Mouse (Mus musculus) urinary bladder, adult 2 months (tissue): ENCODE measurements around the gene Trim47. TPM values are rescaled to one million over a fixed set of nuclear protein-coding genes. Genes with fewer than 3 reads are reported as not detected.
"Not testable (repeated sequence)": the region's sequence is repeated elsewhere in the genome, so short reads cannot be mapped to it uniquely, and the experiment has no call there.

Experiments used
- DNase-seq: peaks from one replicate; pipeline ENCODE4 v3.0.0; 2022; ENCODE audit warnings: low spot score
- polyA plus RNA-seq: library from polyadenylated mRNA; depleted of rRNA; stranded (reverse); fragments of >200 nt; gene quantifications from 2 replicates; pipeline ENCODE4 v1.2.3, GENCODE M21; 2012

The Trim47 gene
- polyA plus RNA-seq, 1 experiment: 33.1 TPM

- DNase-seq: no peak
These were observed 11.1 kb upstream of the Trim47 start for GRCm38 (mm10) chr11:116138096-116138467.

GRCm38 (mm10) chr11:116134171-116134570 is 7.2 kb upstream of the Trim47 start:
- DNase-seq: no peak

- DNase-seq: no peak
These were observed 6.5 kb upstream of the Trim47 start for GRCm38 (mm10) chr11:116133497-116133896.

- no peak for DNase-seq
These were observed 5.6 kb upstream of the Trim47 start for GRCm38 (mm10) chr11:116132366-116133333.

- DNase-seq: no peak
These were observed 4.5 kb upstream of the Trim47 start for GRCm38 (mm10) chr11:116131349-116132170.

GRCm38 (mm10) chr11:116130488-116131205 is 3.6 kb upstream of the Trim47 start, which contains the start of gene Trim65:
Trim65 (minus strand) TSS chr11:116131128.
- peak; percentile 82 for DNase-seq

- no peak for DNase-seq
These were observed 3.0 kb upstream of the Trim47 start for GRCm38 (mm10) chr11:116129993-116130487.

GRCm38 (mm10) chr11:116129091-116129790 is 2.2 kb upstream of the Trim47 start:
- DNase-seq: no peak

GRCm38 (mm10) chr11:116127986-116128385 is 976 bp upstream of the Trim47 start:
- no peak for DNase-seq

GRCm38 (mm10) chr11:116126261-116126660 is 749 bp downstream of the Trim47 start:
- DNase-seq: no peak

GRCm38 (mm10) chr11:116121731-116122245 is 5.2 kb downstream of the Trim47 start:
- not testable (repeated sequence) for DNase-seq

- DNase-seq: no peak
These were observed 9.2 kb downstream of the Trim47 start for GRCm38 (mm10) chr11:116117819-116118218.

- DNase-seq: no peak
These were observed 9.8 kb downstream of the Trim47 start for GRCm38 (mm10) chr11:116117241-116117640.

GRCm38 (mm10) chr11:116111611-116112203 is 15.3 kb downstream of the Trim47 start:
- no peak for DNase-seq

GRCm38 (mm10) chr11:116111067-116111466 is 15.9 kb downstream of the Trim47 start:
- no peak for DNase-seq

GRCm38 (mm10) chr11:116110540-116110939 is 16.5 kb downstream of the Trim47 start:
- DNase-seq: no peak

- DNase-seq: peak; percentile 74
These were observed 16.9 kb downstream of the Trim47 start for GRCm38 (mm10) chr11:116110131-116110530.

GRCm38 (mm10) chr11:116109441-116110081 is 17.4 kb downstream of the Trim47 start:
- DNase-seq: peak; percentile 55

- peak; percentile 52 for DNase-seq
These were observed 18.4 kb downstream of the Trim47 start for GRCm38 (mm10) chr11:116108464-116109137.
